Mouse (Mus musculus) embryonic facial prominence, embryonic 15.5 days (tissue): ENCODE results near the gene Eaf1. TPM values are rescaled to one million over a fixed set of nuclear protein-coding genes. Genes with fewer than 3 reads are reported as not detected.
"Not testable (repeated sequence)": the region's sequence is repeated elsewhere in the genome, so short reads cannot be mapped to it uniquely, and the experiment has no call there.

Experiments
- ATAC-seq: fragments of 200-750 bp; cut with Nextera tagmentation; 2 replicates; pipeline ENCODE4 v1.8.0; 2017; ENCODE audit warnings: low read depth, moderate TSS enrichment; ENCODE audit not compliant: insufficient number of reproducible peaks, low FRiP score, low TSS enrichment
- H3K27ac ChIP-seq: fragments of 300-500 bp; sonication (generic); replicated peaks from 2 replicates; pipeline ENCODE4 v1.5.1; 2015; ENCODE audit warnings: mild to moderate bottlenecking, inconsistent platforms
- H3K27me3 ChIP-seq: fragments of 300-500 bp; sonication (generic); 2 replicates; pipeline ENCODE4 v1.6.1; 2015; ENCODE audit warnings: inconsistent platforms
- H3K36me3 ChIP-seq: fragments of 300-500 bp; sonication (generic); 2 replicates; pipeline ENCODE4 v1.6.1; 2015; ENCODE audit warnings: mild to moderate bottlenecking, inconsistent platforms
- H3K4me1 ChIP-seq: fragments of 300-500 bp; sonication (generic); 2 replicates; pipeline ENCODE4 v1.6.1; 2015; ENCODE audit warnings: inconsistent platforms
- H3K4me2 ChIP-seq: fragments of 300-500 bp; sonication (generic); replicated peaks from 2 replicates; pipeline ENCODE4 v1.6.1; 2015; ENCODE audit warnings: mild to moderate bottlenecking, inconsistent platforms
- H3K4me3 ChIP-seq: fragments of 300-500 bp; sonication (generic); replicated peaks from 2 replicates; pipeline ENCODE4 v1.5.1; 2015; ENCODE audit warnings: mild to moderate bottlenecking, inconsistent platforms
- H3K9ac ChIP-seq: fragments of 300-500 bp; sonication (generic); 2 replicates; pipeline ENCODE4 v1.6.1; 2015; ENCODE audit warnings: inconsistent platforms
- H3K9me3 ChIP-seq: fragments of 300-500 bp; sonication (generic); replicated peaks from 2 replicates; pipeline ENCODE4 v1.6.1; 2016; ENCODE audit warnings: inconsistent platforms
- WGBS: fragments of 180-500 bp; shearing (Covaris S2); methylation state at CpG from one replicate; pipeline ENCODE4 v1.1.7; 2015; 5-methylcytosine and 5-hydroxymethylcytosine counted together
- polyA plus RNA-seq: library from polyadenylated mRNA; unstranded; fragments of >200 nt; fragmentation: Nextera tagmentation; extraction: Ambion mirVana; gene quantifications from 2 replicates; pipeline ENCODE4 v1.2.1, GENCODE M21; 2015

Gene Eaf1
- polyA plus RNA-seq, result 26.1 and 27.0 TPM in 2 replicates

DNA sequence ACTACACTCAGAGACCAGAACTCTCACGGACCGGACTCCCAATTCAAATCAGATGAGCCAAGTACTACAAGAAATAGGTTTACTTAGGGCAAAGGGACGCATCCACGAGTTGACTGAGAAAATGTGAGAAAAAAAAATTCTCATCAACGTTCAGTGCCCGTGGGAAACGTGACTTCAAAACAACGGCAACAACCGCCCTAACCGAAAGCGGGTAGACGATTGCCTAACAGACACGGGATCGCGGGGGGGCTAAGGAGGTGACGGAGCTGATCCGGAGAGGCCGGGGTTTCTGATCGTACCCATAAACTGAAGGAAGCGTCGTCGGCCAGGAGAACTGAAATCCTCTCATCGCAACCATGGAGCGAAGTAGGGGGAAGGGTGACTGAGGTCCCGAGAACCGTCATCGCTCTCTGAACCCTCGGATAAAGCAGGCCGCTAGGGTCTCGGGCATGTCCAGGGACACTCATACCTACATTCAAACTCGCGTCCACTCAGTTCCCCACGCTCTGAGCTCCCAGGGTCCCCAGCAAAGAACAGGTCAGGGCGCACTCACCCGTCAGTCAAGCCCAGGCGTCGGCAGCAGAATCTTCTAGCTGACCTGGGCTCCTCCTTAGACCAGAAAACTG, at the start of gene Eaf1:
Gene Eaf1 (plus strand): TSS at position 51 of the 626 bp plus-strand sequence.
- H3K27me3 ChIP-seq, result no peaks in the 10 kb centered on the region
- H3K4me2 ChIP-seq, result peak within 1 kb of the TSS; percentile 76
- peak within 1 kb of the TSS; percentile 96 for H3K27ac ChIP-seq
- no peaks in the 10 kb centered on the region for H3K9me3 ChIP-seq
- under 1% methylated on average over 37 of the region's 37 CpGs for WGBS
- H3K9ac ChIP-seq, result peak within 1 kb of the TSS; percentile 95
- peaks cover 39% of the 10 kb centered on the region for H3K36me3 ChIP-seq
- peak; percentile 21; the same call in 1 of the 2 replicates for ATAC-seq
- H3K4me1 ChIP-seq, result peaks cover 29% of the 10 kb centered on the region
- H3K4me3 ChIP-seq, result peak within 1 kb of the TSS; percentile 97

DNA sequence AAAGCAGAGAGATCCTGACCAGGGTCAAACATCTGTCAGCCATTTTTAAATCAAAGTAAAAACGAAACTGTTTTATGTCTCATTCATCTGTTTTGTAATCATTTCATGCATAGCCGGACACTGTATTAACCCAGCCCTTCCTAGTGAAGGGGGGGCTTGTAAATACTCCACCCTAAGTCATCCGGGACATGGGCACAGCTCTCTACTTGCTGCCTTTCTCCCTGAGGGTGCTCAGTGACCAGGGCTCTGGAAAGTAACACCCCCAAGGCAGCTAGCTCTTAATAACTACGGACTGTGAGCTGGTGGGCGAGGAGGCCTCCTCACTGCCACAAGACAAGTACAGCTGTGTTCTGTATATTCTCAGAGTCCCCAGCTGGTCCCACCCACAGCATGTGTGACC, 45.2 kb upstream of the Eaf1 start:
- Histone ChIP-seq H3K4me1 (no peaks in the 10 kb centered on the region), H3K9ac (no peak overlapping the region), H3K4me3 (no peak overlapping the region), H3K27ac (0 out of 2 replicates have a peak overlapping the region, but pooled peaks have one; percentile 22), H3K27me3 (no peaks in the 10 kb centered on the region), H3K4me2 (no peak overlapping the region), H3K36me3 (no peaks in the 10 kb centered on the region), H3K9me3 (no peaks in the 10 kb centered on the region)
- WGBS, result 36% methylated on average over 5 of the region's 5 CpGs
- no peak for ATAC-seq

- H3K4me1 ChIP-seq, H3K4me2 ChIP-seq, H3K27ac ChIP-seq, H3K4me3 ChIP-seq, ATAC-seq, H3K9me3 ChIP-seq, H3K36me3 ChIP-seq, H3K27me3 ChIP-seq, H3K9ac ChIP-seq: not testable (repeated sequence)
- WGBS, result 83% methylated on average over 12 of the region's 12 CpGs
These were observed 40.3 kb upstream of the Eaf1 start for GRCm38 (mm10) chr14:31453946-31454345.

GRCm38 (mm10) chr14:31454849-31455566, 39.2 kb upstream of the Eaf1 start:
- H3K27me3 ChIP-seq, result no peaks in the 10 kb centered on the region
- no peak overlapping the region for H3K4me2 ChIP-seq
- H3K9ac ChIP-seq, result no peak overlapping the region
- ATAC-seq, result no peak
- 90% methylated on average over 8 of the region's 8 CpGs for WGBS
- no peak overlapping the region for H3K4me3 ChIP-seq
- H3K9me3 ChIP-seq, result no peaks in the 10 kb centered on the region
- no peak overlapping the region for H3K27ac ChIP-seq
- no peaks in the 10 kb centered on the region for H3K36me3 ChIP-seq
- H3K4me1 ChIP-seq, result 0 out of 2 replicates have a peak, but pooled peaks cover 5% of the 10 kb centered on the region

DNA sequence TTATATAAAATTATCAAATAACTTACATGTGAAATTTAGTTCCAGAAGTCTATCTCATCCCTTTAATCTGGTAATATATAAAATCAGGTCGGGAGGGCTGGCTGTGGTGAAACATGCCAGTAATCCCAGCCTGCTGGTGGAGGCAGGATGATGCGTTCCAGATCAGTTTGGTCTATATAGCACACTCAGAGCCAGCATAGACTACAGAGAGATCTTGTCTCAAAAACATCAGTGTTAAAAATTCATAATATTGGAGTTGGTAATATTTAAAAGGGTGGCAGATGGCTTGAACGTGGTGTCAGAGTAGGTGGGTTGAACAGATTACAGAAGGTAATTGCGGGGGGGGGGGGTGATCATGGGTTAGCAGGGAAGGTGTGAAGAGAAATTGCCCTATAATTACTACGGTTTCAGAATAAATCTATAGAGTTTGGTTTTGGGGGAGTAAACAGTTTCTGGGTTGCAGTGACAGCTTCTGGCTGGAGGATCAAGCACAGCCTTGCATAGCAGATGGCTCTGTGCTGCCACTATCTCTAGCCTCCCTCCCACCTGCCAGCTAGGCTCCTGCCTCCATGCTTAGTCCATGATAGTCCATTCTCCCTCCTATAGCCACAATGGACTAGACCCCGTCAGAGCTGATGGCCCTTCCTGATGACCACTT, 38.0 kb upstream of the Eaf1 start:
- ATAC-seq, result no peak
- 82% methylated on average over 6 of the region's 6 CpGs for WGBS
- H3K27ac ChIP-seq, result no peak overlapping the region
- no peak overlapping the region for H3K4me2 ChIP-seq
- no peaks in the 10 kb centered on the region for H3K27me3 ChIP-seq
- H3K4me1 ChIP-seq, result 0 out of 2 replicates have a peak, but pooled peaks cover 5% of the 10 kb centered on the region
- H3K9me3 ChIP-seq, result no peaks in the 10 kb centered on the region
- no peak overlapping the region for H3K4me3 ChIP-seq
- H3K9ac ChIP-seq, result no peak overlapping the region
- no peaks in the 10 kb centered on the region for H3K36me3 ChIP-seq

DNA sequence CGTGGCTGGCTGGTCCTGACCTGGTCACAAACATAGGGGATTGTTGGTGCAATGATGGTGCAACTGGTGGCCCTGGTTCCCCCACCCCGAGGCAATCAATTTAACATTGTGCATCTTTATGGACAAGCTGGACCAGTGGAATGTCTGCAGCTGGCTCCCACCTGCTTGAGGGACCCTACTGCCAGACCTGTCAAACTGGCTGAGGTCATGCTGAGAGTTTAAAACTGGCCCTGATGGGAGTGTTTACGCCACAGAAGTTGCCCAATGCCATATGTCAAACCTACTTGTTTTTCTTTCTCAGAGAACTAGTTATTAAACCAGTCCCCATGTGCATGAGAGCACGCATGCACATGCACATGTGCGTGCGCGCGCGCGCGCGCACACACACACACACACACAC, 36.2 kb upstream of the Eaf1 start:
- 0 out of 2 replicates have a peak, but pooled peaks cover 5% of the 10 kb centered on the region for H3K4me1 ChIP-seq
- H3K4me3 ChIP-seq, result no peak overlapping the region
- H3K4me2 ChIP-seq, result no peak overlapping the region
- 75% methylated on average over 12 of the region's 12 CpGs for WGBS
- no peak overlapping the region for H3K27ac ChIP-seq
- no peaks in the 10 kb centered on the region for H3K36me3 ChIP-seq
- no peaks in the 10 kb centered on the region for H3K27me3 ChIP-seq
- no peaks in the 10 kb centered on the region for H3K9me3 ChIP-seq
- no peak overlapping the region for H3K9ac ChIP-seq
- no peak for ATAC-seq

DNA sequence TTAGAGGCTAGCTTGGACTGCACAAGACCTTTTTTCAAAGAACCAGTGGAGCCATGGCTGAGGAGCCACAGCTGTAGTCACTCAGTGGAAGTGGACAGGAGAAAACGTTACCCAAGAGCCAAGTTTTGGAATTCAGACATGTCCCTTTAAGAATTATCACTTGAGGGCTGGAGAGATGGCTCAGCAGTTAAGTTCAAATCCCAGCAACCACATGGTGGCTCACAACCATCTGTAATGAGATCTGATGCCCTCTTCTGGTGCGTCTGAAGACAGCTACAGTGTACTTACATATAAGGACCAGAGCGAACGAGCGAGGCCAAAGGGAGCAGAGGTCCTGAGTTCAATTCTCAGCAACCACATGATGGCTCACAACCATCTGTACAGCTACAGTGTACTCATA, 32.0 kb upstream of the Eaf1 start:
- WGBS, result 74% methylated on average over 5 of the region's 5 CpGs
- H3K4me2 ChIP-seq, H3K4me3 ChIP-seq, H3K27ac ChIP-seq, H3K4me1 ChIP-seq, H3K9ac ChIP-seq, H3K36me3 ChIP-seq, H3K9me3 ChIP-seq, ATAC-seq, H3K27me3 ChIP-seq: not testable (repeated sequence)

- ATAC-seq, result no peak
- no peaks in the 10 kb centered on the region for H3K9me3 ChIP-seq
- H3K36me3 ChIP-seq, result no peaks in the 10 kb centered on the region
- H3K4me2 ChIP-seq, result no peak overlapping the region
- WGBS, result 56% methylated on average over 6 of the region's 6 CpGs
- H3K4me3 ChIP-seq, result no peak overlapping the region
- no peak overlapping the region for H3K27ac ChIP-seq
- no peak overlapping the region for H3K9ac ChIP-seq
- 0 out of 2 replicates have a peak, but pooled peaks cover 2% of the 10 kb centered on the region for H3K4me1 ChIP-seq
- no peaks in the 10 kb centered on the region for H3K27me3 ChIP-seq
These were observed 31.3 kb upstream of the Eaf1 start for GRCm38 (mm10) chr14:31462886-31463285.

DNA sequence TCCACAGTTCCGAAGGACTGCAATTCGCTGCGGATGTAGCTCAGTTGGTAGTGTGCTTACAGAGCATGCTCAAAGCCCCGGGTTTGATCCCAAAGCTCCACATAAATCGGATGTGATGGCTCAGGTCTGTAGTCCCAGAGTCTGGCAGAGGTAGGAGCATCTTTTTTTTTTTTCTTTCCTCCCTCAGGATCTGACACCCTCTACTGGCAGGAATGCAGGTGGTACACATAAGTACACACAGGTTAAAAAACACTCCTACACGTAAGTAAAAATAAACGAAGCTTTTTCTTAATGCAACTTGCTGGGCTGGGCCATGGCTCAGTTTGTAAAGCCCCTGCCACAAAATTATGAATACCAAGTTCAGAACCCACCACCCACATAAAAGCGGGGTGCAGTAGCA, 30.0 kb upstream of the Eaf1 start:
- Histone ChIP-seq H3K4me2 (no peak overlapping the region), H3K9me3 (no peaks in the 10 kb centered on the region), H3K27me3 (no peaks in the 10 kb centered on the region), H3K4me1 (no peaks in the 10 kb centered on the region), H3K27ac (no peak overlapping the region), H3K9ac (no peak overlapping the region), H3K36me3 (no peaks in the 10 kb centered on the region), H3K4me3 (no peak overlapping the region)
- no peak for ATAC-seq
- WGBS, result 52% methylated on average over 8 of the region's 8 CpGs

- no peak overlapping the region for H3K27ac ChIP-seq
- H3K27me3 ChIP-seq, result no peaks in the 10 kb centered on the region
- no peaks in the 10 kb centered on the region for H3K9me3 ChIP-seq
- H3K4me3 ChIP-seq, result no peak overlapping the region
- WGBS, result 48% methylated on average over 4 of the region's 4 CpGs
- no peak for ATAC-seq
- no peaks in the 10 kb centered on the region for H3K4me1 ChIP-seq
- H3K9ac ChIP-seq, result no peak overlapping the region
- no peaks in the 10 kb centered on the region for H3K36me3 ChIP-seq
- H3K4me2 ChIP-seq, result no peak overlapping the region
These were observed 24.5 kb upstream of the Eaf1 start for GRCm38 (mm10) chr14:31469711-31470110.

DNA sequence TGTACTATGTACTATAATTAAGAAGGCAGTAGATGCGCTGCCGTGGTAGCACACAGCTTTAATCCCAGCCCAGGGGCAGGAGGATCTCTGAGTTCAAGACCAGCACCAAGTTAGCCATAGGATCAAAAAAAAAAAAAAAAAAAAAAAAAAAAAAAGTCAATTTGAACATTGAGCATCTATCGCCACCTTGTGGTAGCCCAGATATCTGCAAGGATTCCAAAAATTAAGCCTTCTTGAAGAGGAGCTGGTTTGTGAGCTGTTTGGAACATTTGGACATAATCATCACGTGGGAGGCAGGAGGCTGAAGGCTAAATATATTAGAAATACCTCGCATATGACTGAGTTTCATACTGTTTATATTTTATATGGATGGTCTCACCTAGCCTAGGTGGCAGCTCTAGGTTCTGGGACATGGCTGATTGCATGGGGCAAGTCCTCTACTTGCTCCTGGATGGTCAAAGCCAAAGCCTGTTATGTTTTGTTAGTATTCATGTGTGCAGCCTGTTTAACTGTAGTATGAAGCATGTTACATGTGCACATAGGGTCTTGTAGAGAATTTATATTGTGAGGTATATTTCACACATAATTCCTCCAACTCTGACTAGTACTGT, 21.6 kb upstream of the Eaf1 start:
- Histone ChIP-seq H3K27ac (no peak overlapping the region), H3K4me1 (no peaks in the 10 kb centered on the region), H3K9me3 (no peaks in the 10 kb centered on the region), H3K27me3 (no peaks in the 10 kb centered on the region), H3K36me3 (no peaks in the 10 kb centered on the region), H3K4me2 (no peak overlapping the region), H3K9ac (no peak overlapping the region), H3K4me3 (no peak overlapping the region)
- WGBS, result 2% methylated on average over 5 of the region's 5 CpGs
- no peak for ATAC-seq
